Mouse (Mus musculus) R1 (cell line): ENCODE measurements at regions not wholly inside any gene's neighbourhood (a gene's known extent, or its start where the extent isn't known, plus 50 kb on each side); places are given as distances from the start of the nearest gene placed in this dataset.

ENCODE experiments used
- DNase-seq: peaks from one replicate; pipeline ENCODE4 v3.0.0-alpha.2; 2018; ENCODE audit warnings: low read depth, low spot score

GRCm38 (mm10) chr2:78804931-78805330, 63.0 kb upstream of the Ube2e3 start:
- no peak for DNase-seq

GRCm38 (mm10) chr2:78803543-78803942, 64.4 kb upstream of the Ube2e3 start:
- DNase-seq = no peak

GRCm38 (mm10) chr2:78795446-78795845, 72.5 kb upstream of the Ube2e3 start:
- DNase-seq = no peak

- no peak for DNase-seq
These were observed 73.2 kb upstream of the Ube2e3 start for GRCm38 (mm10) chr2:78794734-78795133.

- DNase-seq = no peak
These were observed 78.8 kb upstream of the Ube2e3 start for GRCm38 (mm10) chr2:78789124-78789523.

- no peak for DNase-seq
These were observed 79.7 kb upstream of the Ube2e3 start for GRCm38 (mm10) chr2:78788222-78788621.

- DNase-seq = no peak
These were observed 88.0 kb upstream of the Ube2e3 start for GRCm38 (mm10) chr2:78779949-78780348.

GRCm38 (mm10) chr2:78777589-78777988, 90.3 kb upstream of the Ube2e3 start:
- no peak for DNase-seq

GRCm38 (mm10) chr2:78754362-78754761, 113.6 kb upstream of the Ube2e3 start:
- no peak for DNase-seq

- DNase-seq = no peak
These were observed 114.0 kb upstream of the Ube2e3 start for GRCm38 (mm10) chr2:78753918-78754317.

- no peak for DNase-seq
These were observed 137.8 kb upstream of the Ube2e3 start for GRCm38 (mm10) chr2:78730161-78730560.

GRCm38 (mm10) chr2:78726060-78726459, 141.9 kb upstream of the Ube2e3 start:
- DNase-seq = no peak

- DNase-seq = no peak
These were observed 143.5 kb upstream of the Ube2e3 start for GRCm38 (mm10) chr2:78724416-78724815.

- no peak for DNase-seq
These were observed 144.5 kb upstream of the Ube2e3 start for GRCm38 (mm10) chr2:78723423-78723822.

- no peak for DNase-seq
These were observed 145.2 kb upstream of the Ube2e3 start for GRCm38 (mm10) chr2:78722739-78723138.

GRCm38 (mm10) chr2:78718550-78718949, 149.4 kb upstream of the Ube2e3 start:
- no peak for DNase-seq

- DNase-seq = no peak
These were observed 151.6 kb upstream of the Ube2e3 start for GRCm38 (mm10) chr2:78716157-78716798.

GRCm38 (mm10) chr2:78694851-78695250, 173.1 kb upstream of the Ube2e3 start:
- DNase-seq = no peak

- no peak for DNase-seq
These were observed 211.3 kb upstream of the Ube2e3 start for GRCm38 (mm10) chr2:78656668-78657067.

GRCm38 (mm10) chr2:78655156-78655855, 212.6 kb upstream of the Ube2e3 start:
- no peak for DNase-seq

GRCm38 (mm10) chr2:78651549-78651948, 216.4 kb upstream of the Ube2e3 start:
- DNase-seq = no peak

- DNase-seq = no peak
These were observed 227.6 kb upstream of the Ube2e3 start for GRCm38 (mm10) chr2:78640361-78640760.

- DNase-seq = no peak
These were observed 242.7 kb upstream of the Ube2e3 start for GRCm38 (mm10) chr2:78625264-78625663.
